Mouse (Mus musculus) cerebellum, postnatal 36 days (tissue): Measurements from ENCODE around the gene Zfr.
"Not testable (repeated sequence)": the region's sequence is repeated elsewhere in the genome, so short reads cannot be mapped to it uniquely, and the experiment has no call there.

ENCODE experiments used
- DNase-seq, 2 experiments: peaks; one replicate each; pipeline ENCODE4 v3.0.0; 2021 to 2022; ENCODE audit warnings: mixed read lengths in 2 of 2

The Zfr gene

GRCm38 (mm10) chr15:12194817-12195735, 77.4 kb downstream of the Zfr start:
- DNase-seq, result no peak

GRCm38 (mm10) chr15:12195966-12196365, 78.3 kb downstream of the Zfr start:
- DNase-seq, result no peak

- DNase-seq, result peak; percentile 69 to 75
These were observed 79.0 kb downstream of the Zfr start for GRCm38 (mm10) chr15:12196410-12197191.

GRCm38 (mm10) chr15:12197361-12197760, 79.7 kb downstream of the Zfr start:
- no peak for DNase-seq

- no peak for DNase-seq
These were observed 82.4 kb downstream of the Zfr start for GRCm38 (mm10) chr15:12200021-12200420.

- DNase-seq, result no peak
These were observed 84.2 kb downstream of the Zfr start for GRCm38 (mm10) chr15:12201856-12202255.

GRCm38 (mm10) chr15:12202456-12202855, 84.8 kb downstream of the Zfr start:
- no peak for DNase-seq

GRCm38 (mm10) chr15:12203008-12203407, 85.4 kb downstream of the Zfr start:
- DNase-seq, result not testable (repeated sequence)

- no peak for DNase-seq
These were observed 86.1 kb downstream of the Zfr start for GRCm38 (mm10) chr15:12203512-12204318.

- peak; percentile 100 for DNase-seq
These were observed 86.9 kb downstream of the Zfr start, which contains the start of gene Mtmr12 for GRCm38 (mm10) chr15:12204319-12205159. Gene Mtmr12 (plus strand): TSS chr15:12205028.

- no peak for DNase-seq
These were observed 87.7 kb downstream of the Zfr start for GRCm38 (mm10) chr15:12205160-12205901.

- peak in 1 of 2 experiments; percentile 38 for DNase-seq
These were observed 88.4 kb downstream of the Zfr start for GRCm38 (mm10) chr15:12205902-12206645.

- no peak for DNase-seq
These were observed 89.1 kb downstream of the Zfr start for GRCm38 (mm10) chr15:12206646-12207222.

GRCm38 (mm10) chr15:12207556-12208090, 90.0 kb downstream of the Zfr start:
- DNase-seq, result no peak

GRCm38 (mm10) chr15:12211577-12211976, 93.9 kb downstream of the Zfr start:
- DNase-seq, result peak; percentile 81

GRCm38 (mm10) chr15:12212266-12212665, 94.6 kb downstream of the Zfr start:
- DNase-seq, result no peak

- peak in 1 of 2 experiments; percentile 32 for DNase-seq
These were observed 97.1 kb downstream of the Zfr start for GRCm38 (mm10) chr15:12214531-12215414.

GRCm38 (mm10) chr15:12215415-12215718, 97.7 kb downstream of the Zfr start:
- DNase-seq, result peak; percentile 73

- DNase-seq, result no peak
These were observed 98.5 kb downstream of the Zfr start for GRCm38 (mm10) chr15:12216119-12216518.
